Mouse (Mus musculus): ENCODE measurements around the gene Polr2h. TPM values are rescaled to one million over a fixed set of nuclear protein-coding genes. Genes with fewer than 3 reads are reported as not detected.

Gene Polr2h
- total RNA-seq, 2 experiments from 2014 or later = 24.8 to 24.9 TPM

Other genes with a start within 250 kb of the Polr2h start
- gene Eif2b5, start 218.8 kb upstream of the Polr2h start, total RNA-seq (2021) = 10 to 100 TPM; 49.7 to 50.1 TPM
- gene Dvl3, start 200.7 kb upstream of the Polr2h start, total RNA-seq (2021) = 10 to 100 TPM; 57.1 to 64.4 TPM
- gene Ap2m1, start 182.2 kb upstream of the Polr2h start, total RNA-seq (2021) = 100 to 1,000 TPM; 725 to 748 TPM
- gene Abcf3, start 169.1 kb upstream of the Polr2h start, total RNA-seq (2021) = 100 to 1,000 TPM; 104 to 113 TPM
- gene Vwa5b2, start 128.2 kb upstream of the Polr2h start, total RNA-seq (2021) = 10 to 100 TPM; 21.8 to 23.4 TPM
- gene Eef1akmt4, start 106.1 kb upstream of the Polr2h start, total RNA-seq (2021) = 1 to 10 TPM; 2.5 to 2.9 TPM
- not detected for gene Gm49333, start 106.1 kb upstream of the Polr2h start, total RNA-seq (2021)
- gene Alg3, start 105.9 kb upstream of the Polr2h start, total RNA-seq (2021) = 10 to 100 TPM; 11.9 to 13.2 TPM
- 10 to 100 TPM; 83.0 to 88.3 TPM for gene Camk2n2, start 96.4 kb upstream of the Polr2h start, total RNA-seq (2021)
- gene Ece2, start 87.8 kb upstream of the Polr2h start, total RNA-seq (2021) = 10 to 100 TPM; 28.4 to 29.2 TPM
- 100 to 1,000 TPM; 212 to 232 TPM for gene Psmd2, start 66.0 kb upstream of the Polr2h start, total RNA-seq (2021)
- 100 to 1,000 TPM; 292 to 299 TPM for gene Eif4g1, start 49.4 kb upstream of the Polr2h start, total RNA-seq (2021)
- 100 to 1,000 TPM; 415 to 465 TPM for gene Fam131a, start 24.4 kb upstream of the Polr2h start, total RNA-seq (2021)
- gene Clcn2, start 81 bp downstream of the Polr2h start, total RNA-seq (2021) = 10 to 100 TPM; 66.0 to 71.3 TPM
- 10 to 100 TPM; 86.1 to 88.4 TPM for gene Chrd, start 15.5 kb downstream of the Polr2h start, total RNA-seq (2021)
- gene Thpo, start 16.8 kb downstream of the Polr2h start, total RNA-seq (2021) = 10 to 100 TPM; 14.1 to 15.8 TPM

Data from layer of hippocampus, postnatal 36 days (tissue).